8 mouse cellular contexts compared by ENCODE assay signal in genomic region chr12:99392944-99393866, GRCm38 (mm10).
DNase-seq lines count a peak whose midpoint lies in the region; ATAC-seq and TF ChIP-seq lines count a peak whose summit lies in the region.

No protein-coding gene starts in this region.

- H3K9ac ChIP-seq in CH12.LX (ENCODE audit: insufficient read depth, low read depth), result peak overlapping the region; percentile 68
- H3K9ac ChIP-seq in forebrain, embryonic 14.5 days (ENCODE audit: low read length), result peak overlapping the region; percentile 90
- peak overlapping the region; percentile 81 for H3K9ac ChIP-seq in neural tube, embryonic 14.5 days (replicated peaks; ENCODE audit: low read depth, low read length)

- H3K9me3 ChIP-seq in CH12.LX (replicated peaks; ENCODE audit: low read length), result peaks cover 7% of the 10 kb centered on the region
- H3K9me3 ChIP-seq in forebrain, embryonic 14.5 days (replicated peaks; ENCODE audit: control insufficient read depth, low read length), result no peaks in the 10 kb centered on the region; the same call in 1 of the 2 replicates
- H3K9me3 ChIP-seq in neural tube, embryonic 14.5 days (ENCODE audit: control insufficient read depth, low read length), result no peaks in the 10 kb centered on the region

- dilution Hi-C loops in CH12.LX (cut with MboI; ENCODE audit: extremely low pct_ligation_motif_present, extremely low pct_unique_long_range_greater_than_20kb, low sequenced_read_pairs), result no loop called here

- TF ChIP-seq EP300 in CH12.LX (IDR thresholded peaks at IDR 0.05; ENCODE audit: low read length), result no peak

- 0 out of 2 replicates have a peak, but pooled peaks cover 8% of the 10 kb centered on the region for H3K79me2 ChIP-seq in CH12.LX (replicated peaks; ENCODE audit: control insufficient read depth, extremely low read depth, insufficient read depth, poor library complexity, severe bottlenecking)

- peaks cover 7 to 14% of the 10 kb centered on the region in 2 experiments for H3K36me3 ChIP-seq in CH12.LX (replicated peaks in 1 of 2; ENCODE audit: control insufficient read depth in 1 of 2, insufficient read depth in 1 of 2, low read length in 1 of 2)
- H3K36me3 ChIP-seq in forebrain, embryonic 14.5 days (ENCODE audit: control insufficient read depth, insufficient read depth, low read length), result peaks cover 6% of the 10 kb centered on the region; the same call in 1 of the 2 replicates
- no peaks in the 10 kb centered on the region for H3K36me3 ChIP-seq in neural tube, embryonic 14.5 days (ENCODE audit: control insufficient read depth, insufficient read depth, low read length)
- H3K36me3 ChIP-seq in testis, adult 2 months (ENCODE audit: control insufficient read depth, insufficient read depth, low read length), result no peaks in the 10 kb centered on the region

- H3K4me1 ChIP-seq in CH12.LX (ENCODE audit: control insufficient read depth in 1 of 2, insufficient read depth in 2 of 2), result peaks cover 4 to 24% of the 10 kb centered on the region in 2 experiments; a peak in 3 of 4 replicates
- H3K4me1 ChIP-seq in forebrain, embryonic 14.5 days (ENCODE audit: control insufficient read depth, insufficient read depth, low read length), result peaks cover 18% of the 10 kb centered on the region
- H3K4me1 ChIP-seq in neural tube, embryonic 14.5 days (ENCODE audit: control insufficient read depth, insufficient read depth, low read length), result peaks cover 11% of the 10 kb centered on the region
- peaks cover 10% of the 10 kb centered on the region for H3K4me1 ChIP-seq in testis, adult 2 months (ENCODE audit: control insufficient read depth, insufficient read depth, low read length)

- peak overlapping the region; percentile 45 for H3K27ac ChIP-seq in CH12.LX (ENCODE audit: insufficient read depth, low read depth)
- H3K27ac ChIP-seq in forebrain, embryonic 14.5 days (ENCODE audit: low read depth, low read length), result peak overlapping the region; percentile 94
- peak overlapping the region; percentile 87 for H3K27ac ChIP-seq in neural tube, embryonic 14.5 days (ENCODE audit: low read depth, low read length)
- H3K27ac ChIP-seq in testis, adult 2 months (ENCODE audit: control insufficient read depth, insufficient read depth, low read depth, low read length), result peak overlapping the region; percentile 91

- TF ChIP-seq POLR2A in CH12.LX (IDR thresholded peaks at IDR 0.05; ENCODE audit: low read depth, low read length), result peak; percentile 58; the same call in 1 of the 2 replicates
- peak; percentile 23 for TF ChIP-seq POLR2A in testis, adult 2 months (IDR thresholded peaks at IDR 0.05; ENCODE audit: control insufficient read depth, low read depth, low read length)

- peak; percentile 85 for DNase-seq in CH12.LX (ENCODE audit: extremely low read depth)
- DNase-seq in forebrain, embryonic 14.5 days (ENCODE audit: low spot score), result peak; percentile 92
- peak; percentile 87 to 89 for DNase-seq in heart, postnatal 14 days
- peak; percentile 83 for DNase-seq in layer of hippocampus, adult 11-12 months (ENCODE audit: low spot score)
- peak; percentile 92 to 93 for DNase-seq in lung, adult 18-20 months

- in situ Hi-C loops in CH12.LX (cut with MboI; ENCODE audit: low pct_ligation_motif_present, low pct_unique_long_range_greater_than_20kb, low sequenced_read_pairs), result loop anchor here (10.0 kb wide), 2 partner anchors 152 to 298 kb away; no protein-coding TSS in a partner anchor

- peak overlapping the region; percentile 72 for H3K4me2 ChIP-seq in CH12.LX (ENCODE audit: insufficient read depth, low read depth, poor library complexity, severe bottlenecking)
- H3K4me2 ChIP-seq in forebrain, embryonic 14.5 days (ENCODE audit: low read length), result peak overlapping the region; percentile 82
- peak overlapping the region; percentile 80 for H3K4me2 ChIP-seq in neural tube, embryonic 14.5 days (ENCODE audit: low read depth, low read length)

- peak overlapping the region; percentile 48 to 94 (median 89) for H3K4me3 ChIP-seq in CH12.LX (replicated peaks in 1 of 3; ENCODE audit: low read depth in 2 of 3, low read length in 2 of 3, poor library complexity in 1 of 3)
- H3K4me3 ChIP-seq in forebrain, embryonic 14.5 days (ENCODE audit: low read depth, low read length), result peak overlapping the region; percentile 95
- H3K4me3 ChIP-seq in neural tube, embryonic 14.5 days (ENCODE audit: low read depth, low read length), result peak overlapping the region; percentile 92
- H3K4me3 ChIP-seq in testis, adult 2 months (ENCODE audit: control insufficient read depth, low read depth, low read length), result peak overlapping the region; percentile 83

- TF ChIP-seq CTCF in CH12.LX (conservative IDR thresholded peaks at IDR 0.05 in 1 of 2, IDR thresholded peaks at IDR 0.05 in 1 of 2; ENCODE audit: low read depth in 2 of 2, low read length in 2 of 2), result peak in 1 of 2 experiments; percentile 39; a peak in 1 of 4 replicates
- TF ChIP-seq CTCF in testis, adult 2 months (IDR thresholded peaks at IDR 0.05; ENCODE audit: control insufficient read depth, insufficient read depth, insufficient replicate concordance, low read depth, low read length), result no peak

- peak; percentile 31 for TF ChIP-seq RAD21 in CH12.LX (IDR thresholded peaks at IDR 0.05; ENCODE audit: low read depth, low read length)

- peak; percentile 57 for ATAC-seq in cerebellum, adult (ENCODE audit: insufficient number of reproducible peaks, low FRiP score, low TSS enrichment)
- ATAC-seq in forebrain, embryonic 14.5 days, result peak; percentile 85
- ATAC-seq in neural tube, embryonic 14.5 days (ENCODE audit: low read depth), result peak; percentile 75

- intact Hi-C loops in heart, postnatal 14 days (cut with DNase I), result loop anchor here (1.0 to 10.0 kb wide), 6 partner anchors 50 to 442 kb away; partner anchors contain the start of gene Foxn3

- WGBS in forebrain, embryonic 14.5 days, result under 1% methylated on average over 69 of the region's 71 CpGs
- WGBS in neural tube, embryonic 14.5 days, result under 1% methylated on average over 56 of the region's 71 CpGs

- no peaks in the 10 kb centered on the region for H3K27me3 ChIP-seq in CH12.LX (replicated peaks)
- H3K27me3 ChIP-seq in forebrain, embryonic 14.5 days (replicated peaks; ENCODE audit: control insufficient read depth, insufficient read depth, low read length), result no peaks in the 10 kb centered on the region
- H3K27me3 ChIP-seq in neural tube, embryonic 14.5 days (ENCODE audit: control insufficient read depth, insufficient read depth, low read length), result no peaks in the 10 kb centered on the region
- H3K27me3 ChIP-seq in testis, adult 2 months (ENCODE audit: control insufficient read depth, insufficient read depth, low read length), result no peaks in the 10 kb centered on the region

TF ChIP-seq in CH12.LX, 34 proteins besides CTCF, POLR2A, EP300 and RAD21 (continues in another document):
- TF ChIP-seq JUND (conservative IDR thresholded peaks at IDR 0.05; ENCODE audit: low read depth, low read length) (no peak), USF2 (conservative IDR thresholded peaks at IDR 0.05; ENCODE audit: low read depth, low read length) (peak; percentile 54; the same call in 1 of the 2 replicates), ZKSCAN1 (IDR thresholded peaks at IDR 0.05; ENCODE audit: borderline replicate concordance, low read depth, low read length) (no peak), ZMIZ1 (IDR thresholded peaks at IDR 0.05; ENCODE audit: low read depth, low read length) (no peak; the same call in 1 of the 2 replicates), PAX5 (IDR thresholded peaks at IDR 0.05; ENCODE audit: low read length) (no peak), CHD1 (IDR thresholded peaks at IDR 0.05; ENCODE audit: low read depth, low read length) (no peak; the same call in 1 of the 2 replicates), ETS1 (conservative IDR thresholded peaks at IDR 0.05; ENCODE audit: low read depth, low read length) (peak; percentile 67), POLR2AphosphoS2 (IDR thresholded peaks at IDR 0.05; ENCODE audit: low read depth, low read length) (no peak), HCFC1 (IDR thresholded peaks at IDR 0.05; ENCODE audit: low read depth, low read length) (peak; percentile 48), ELF1 (IDR thresholded peaks at IDR 0.05; ENCODE audit: low read depth, low read length) (peak; percentile 33), BHLHE40 (IDR thresholded peaks at IDR 0.05; ENCODE audit: low read depth, low read length) (peak; percentile 92), JUN (IDR thresholded peaks at IDR 0.05; ENCODE audit: insufficient read depth, low read depth, low read length) (no peak), NELFE (IDR thresholded peaks at IDR 0.05; ENCODE audit: low read depth, low read length) (0 out of 2 replicates have a peak, but pooled peaks have one; percentile 23), MAZ (IDR thresholded peaks at IDR 0.05; ENCODE audit: low read depth, low read length) (peak; percentile 91), UBTF (IDR thresholded peaks at IDR 0.05; ENCODE audit: low read depth, low read length) (peak; percentile 89; the same call in 1 of the 2 replicates), ZC3H11A (IDR thresholded peaks at IDR 0.05; ENCODE audit: low read depth, low read length) (no peak), IRF4 (IDR thresholded peaks at IDR 0.05; ENCODE audit: low read depth, low read length) (peak; percentile 66), SIN3A (IDR thresholded peaks at IDR 0.05; ENCODE audit: low read length) (peak; percentile 86), MEF2A (IDR thresholded peaks at IDR 0.05; ENCODE audit: borderline replicate concordance, low read depth, low read length) (peak; percentile 66), MXI1 (IDR thresholded peaks at IDR 0.05; ENCODE audit: low read depth, low read length) (peak; percentile 61; the same call in 1 of the 2 replicates), GABPA (IDR thresholded peaks at IDR 0.05; ENCODE audit: insufficient replicate concordance, low read depth, low read length) (no peak), USF1 (IDR thresholded peaks at IDR 0.05; ENCODE audit: low read depth, low read length) (peak; percentile 76), MYC (IDR thresholded peaks at IDR 0.05; ENCODE audit: low read depth, low read length) (peak; percentile 48), NRF1 (IDR thresholded peaks at IDR 0.05; ENCODE audit: low read depth, low read length) (peak; percentile 52), SMC3 (IDR thresholded peaks at IDR 0.05; ENCODE audit: low read depth, low read length) (peak; percentile 19; the same call in 1 of the 2 replicates), KAT2A (IDR thresholded peaks at IDR 0.05; ENCODE audit: insufficient replicate concordance, low read length) (no peak), TBP (conservative IDR thresholded peaks at IDR 0.05; ENCODE audit: low read depth, low read length) (no peak), E2F4 (IDR thresholded peaks at IDR 0.05; ENCODE audit: insufficient replicate concordance, low read depth, low read length) (no peak), TCF12 (IDR thresholded peaks at IDR 0.05; ENCODE audit: low read depth, low read length) (peak; percentile 76), MAX (IDR thresholded peaks at IDR 0.05; ENCODE audit: low read length) (peak; percentile 43; the same call in 1 of the 2 replicates), RCOR1 (conservative IDR thresholded peaks at IDR 0.05; ENCODE audit: low read depth, low read length) (0 out of 2 replicates have a peak, but pooled peaks have one; percentile 13)

Comparison
In these comparisons a context has a peak if more than half of its experiments do, and no peak if none do; other contexts are left out.
1. Peak in every context shown above with its lines: DNase-seq, ATAC-seq, H3K4me3 ChIP-seq and H3K27ac ChIP-seq.